Mouse (Mus musculus) lung, postnatal 0 days (tissue): ENCODE results near the gene Kcne4.

Source experiments
- CTCF ChIP-seq: IDR thresholded peaks from 2 replicates; pipeline ENCODE4 v1.5.1; 2016; ENCODE audit warnings: antibody characterized with exemption, mild to moderate bottlenecking
- EP300 ChIP-seq: IDR thresholded peaks from 2 replicates; pipeline ENCODE4 v1.6.1; 2016; ENCODE audit warnings: antibody characterized with exemption, mild to moderate bottlenecking, control low read depth

- TF ChIP-seq EP300: no peak
- TF ChIP-seq CTCF: no peak
Measured at GRCm38 (mm10) chr1:78863833-78864232, 47.3 kb downstream of the Kcne4 start.
